Mouse (Mus musculus) liver, adult 2 months (tissue): ENCODE results near the gene Uqcrc1. TPM values are rescaled to one million over a fixed set of nuclear protein-coding genes. Genes with fewer than 3 reads are reported as not detected.

ENCODE experiments used
- DNase-seq: peaks from one replicate; pipeline ENCODE4 v3.0.0-alpha.2; 2011; ENCODE audit warnings: low read depth, low spot score; ENCODE audit errors: extremely low read depth
- H3K27ac ChIP-seq: fragments of 200-500 bp; replicated peaks from 2 replicates; pipeline ENCODE4 v1.5.1; 2012; ENCODE audit warnings: low read depth, mild to moderate bottlenecking, control low read depth, inconsistent platforms, low read length; ENCODE audit not compliant: insufficient read depth
- H3K27me3 ChIP-seq: fragments of 200-500 bp; 2 replicates; pipeline ENCODE4 v1.6.1; 2012; ENCODE audit warnings: mild to moderate bottlenecking, moderate library complexity, low read length, inconsistent platforms; ENCODE audit not compliant: control insufficient read depth, insufficient read depth
- H3K36me3 ChIP-seq: fragments of 200-500 bp; 2 replicates; pipeline ENCODE4 v1.6.1; 2012; ENCODE audit warnings: low read length, inconsistent platforms; ENCODE audit not compliant: control insufficient read depth, insufficient read depth
- H3K4me1 ChIP-seq: fragments of 200-500 bp; 2 replicates; pipeline ENCODE4 v1.6.1; 2011; ENCODE audit warnings: low read length; ENCODE audit not compliant: control insufficient read depth, insufficient read depth
- H3K4me3 ChIP-seq: fragments of 200-500 bp; 2 replicates; pipeline ENCODE4 v1.5.1; 2011; ENCODE audit warnings: low read depth, mild to moderate bottlenecking, control low read depth, low read length, moderate library complexity; ENCODE audit not compliant: insufficient read depth
- H3K79me2 ChIP-seq: fragments of 200-500 bp; 2 replicates; pipeline ENCODE4 v1.6.1; 2012; ENCODE audit warnings: inconsistent platforms, mild to moderate bottlenecking, low read length, moderate library complexity; ENCODE audit not compliant: control insufficient read depth, insufficient read depth
- H3K9ac ChIP-seq: fragments of 200-500 bp; 2 replicates; pipeline ENCODE4 v1.6.1; 2012; ENCODE audit warnings: low read depth, mild to moderate bottlenecking, control low read depth, inconsistent platforms, low read length
- CTCF ChIP-seq: fragments of 200-500 bp; IDR thresholded peaks from 2 replicates; pipeline ENCODE4 v1.5.1; 2011; ENCODE audit warnings: low read depth, low read length, control low read depth
- POLR2A ChIP-seq: fragments of 200-500 bp; IDR thresholded peaks from 2 replicates; pipeline ENCODE4 v1.6.1; 2011; ENCODE audit warnings: low read length, control low read depth; ENCODE audit not compliant: insufficient read depth; ENCODE audit errors: extremely low read depth
- WGBS: fragments of 180-500 bp; shearing (Covaris S2); methylation state at CpG from one replicate; pipeline ENCODE4 v1.1.7; 2018; 5-methylcytosine and 5-hydroxymethylcytosine counted together
- polyA plus RNA-seq: library from polyadenylated mRNA; depleted of rRNA; stranded (reverse); fragments of >200 nt; gene quantifications from 2 replicates; pipeline ENCODE4 v1.2.3, GENCODE M21; 2012; rRNA removed
- total RNA-seq: library from RNA; depleted of rRNA; stranded (reverse); fragments of >200 nt; gene quantifications from 2 replicates; pipeline ENCODE4 v1.2.3, GENCODE M21; 2014; rRNA removed

Uqcrc1 gene
- total RNA-seq (323 and 384 TPM in 2 replicates), polyA plus RNA-seq (623 and 677 TPM in 2 replicates)

- H3K9ac ChIP-seq = peak within 1 kb of the TSS; percentile 92
- H3K4me3 ChIP-seq = peak within 1 kb of the TSS; percentile 84
- peak within 1 kb of the TSS; percentile 84 for H3K27ac ChIP-seq
- peaks cover 24% of the 10 kb centered on the region for H3K36me3 ChIP-seq
- peak; percentile 87 for DNase-seq
- TF ChIP-seq POLR2A (peak; percentile 92), CTCF (peak; percentile 88)
- H3K27me3 ChIP-seq = no peaks in the 10 kb centered on the region
- no peaks in the 10 kb centered on the region for H3K4me1 ChIP-seq
- under 1% methylated on average over 58 of the region's 58 CpGs for WGBS
- peaks cover 23% of the 10 kb centered on the region; the same call in 1 of the 2 replicates for H3K79me2 ChIP-seq
Measured at GRCm38 (mm10) chr9:108936418-108937364, at the start of gene Uqcrc1. TSS of gene Uqcrc1 (plus strand) at chr9:108936633.

GRCm38 (mm10) chr9:108912308-108912707 is 24.1 kb upstream of the Uqcrc1 start:
- Histone ChIP-seq H3K27ac (no peak overlapping the region), H3K36me3 (no peaks in the 10 kb centered on the region), H3K27me3 (no peaks in the 10 kb centered on the region), H3K4me3 (no peak overlapping the region), H3K9ac (no peak overlapping the region), H3K4me1 (peaks cover 2% of the 10 kb centered on the region; the same call in 1 of the 2 replicates), H3K79me2 (no peaks in the 10 kb centered on the region)
- DNase-seq = peak; percentile 37
- no peak for TF ChIP-seq CTCF
- no peak for TF ChIP-seq POLR2A
- 43% methylated on average over 6 of the region's 6 CpGs for WGBS

GRCm38 (mm10) chr9:108913161-108913560 is 23.3 kb upstream of the Uqcrc1 start:
- Histone ChIP-seq H3K36me3 (no peaks in the 10 kb centered on the region), H3K4me3 (no peak overlapping the region), H3K4me1 (peaks cover 2% of the 10 kb centered on the region; the same call in 1 of the 2 replicates), H3K79me2 (no peaks in the 10 kb centered on the region), H3K27ac (no peak overlapping the region), H3K27me3 (no peaks in the 10 kb centered on the region), H3K9ac (no peak overlapping the region)
- no peak for TF ChIP-seq CTCF
- TF ChIP-seq POLR2A = no peak
- WGBS = 87% methylated on average over 7 of the region's 7 CpGs
- DNase-seq = no peak

GRCm38 (mm10) chr9:108913621-108914020 is 22.8 kb upstream of the Uqcrc1 start:
- H3K27ac ChIP-seq = no peak overlapping the region
- no peak overlapping the region for H3K9ac ChIP-seq
- no peak overlapping the region for H3K4me3 ChIP-seq
- no peaks in the 10 kb centered on the region for H3K36me3 ChIP-seq
- H3K27me3 ChIP-seq = no peaks in the 10 kb centered on the region
- WGBS = 19% methylated on average over 10 of the region's 10 CpGs
- DNase-seq = peak; percentile 79
- H3K4me1 ChIP-seq = peaks cover 2% of the 10 kb centered on the region; the same call in 1 of the 2 replicates
- no peaks in the 10 kb centered on the region for H3K79me2 ChIP-seq
- TF ChIP-seq CTCF (no peak), POLR2A (no peak)

GRCm38 (mm10) chr9:108914491-108914890 is 21.9 kb upstream of the Uqcrc1 start, which contains the start of gene Tmem89:
TSS of gene Tmem89 (plus strand) at chr9:108914619.
- peaks cover 2% of the 10 kb centered on the region; the same call in 1 of the 2 replicates for H3K4me1 ChIP-seq
- H3K9ac ChIP-seq = no peak within 1 kb of the TSS
- H3K27ac ChIP-seq = no peak within 1 kb of the TSS
- TF ChIP-seq POLR2A (no peak), CTCF (no peak)
- peak; percentile 38 for DNase-seq
- WGBS = 59% methylated on average over 6 of the region's 6 CpGs
- no peak within 1 kb of the TSS for H3K4me3 ChIP-seq
- no peaks in the 10 kb centered on the region for H3K36me3 ChIP-seq
- H3K27me3 ChIP-seq = no peaks in the 10 kb centered on the region
- H3K79me2 ChIP-seq = no peaks in the 10 kb centered on the region
